Mouse (Mus musculus) right cerebral cortex, adult 18-20 months (tissue): Measurements from ENCODE around the gene Usp4.
"Not testable (repeated sequence)": the region's sequence is repeated elsewhere in the genome, so short reads cannot be mapped to it uniquely, and the experiment has no call there.

Experiments used
- DNase-seq: peaks from one replicate; pipeline ENCODE4 v3.0.0; 2022; ENCODE audit warnings: mixed read lengths

Gene Usp4

GRCm38 (mm10) chr9:108347540-108348289 is at the start of gene Usp4:
TSS of gene Usp4 (plus strand) at chr9:108347853.
- DNase-seq, result peak; percentile 88

GRCm38 (mm10) chr9:108301853-108302252 is 45.8 kb upstream of the Usp4 start:
- no peak for DNase-seq

DNA sequence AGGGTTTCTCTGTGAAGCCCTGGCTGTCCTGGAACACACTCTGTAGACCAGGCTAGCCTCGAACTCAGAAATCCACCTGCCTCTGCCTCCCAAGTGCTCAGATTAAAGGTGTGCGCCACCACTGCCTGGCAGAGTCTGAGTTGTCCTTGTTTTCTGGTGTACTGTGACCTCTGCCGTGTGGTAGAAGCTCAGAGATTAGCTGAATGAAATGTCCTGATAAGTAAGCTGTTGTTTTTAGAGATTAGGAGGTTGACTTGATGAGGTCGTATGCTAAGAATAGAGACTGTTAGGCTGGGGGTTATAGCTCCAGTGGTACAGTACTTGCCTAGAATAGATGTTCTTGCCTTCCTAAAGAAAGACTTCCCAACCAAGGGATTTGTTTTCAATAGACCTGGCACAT is 42.9 kb upstream of the Usp4 start:
- DNase-seq, result no peak

- DNase-seq, result no peak
Measured at GRCm38 (mm10) chr9:108305170-108305569, 42.5 kb upstream of the Usp4 start.

GRCm38 (mm10) chr9:108305629-108306520 is 41.8 kb upstream of the Usp4 start, which contains the start of the genes Rhoa and Tcta:
TSS of gene Rhoa (plus strand) at chr9:108306129.
TSS of gene Tcta (minus strand) at chr9:108306160.
- DNase-seq, result peak; percentile 100

- DNase-seq, result peak; percentile 62
Measured at GRCm38 (mm10) chr9:108306571-108306980, 41.1 kb upstream of the Usp4 start.

DNA sequence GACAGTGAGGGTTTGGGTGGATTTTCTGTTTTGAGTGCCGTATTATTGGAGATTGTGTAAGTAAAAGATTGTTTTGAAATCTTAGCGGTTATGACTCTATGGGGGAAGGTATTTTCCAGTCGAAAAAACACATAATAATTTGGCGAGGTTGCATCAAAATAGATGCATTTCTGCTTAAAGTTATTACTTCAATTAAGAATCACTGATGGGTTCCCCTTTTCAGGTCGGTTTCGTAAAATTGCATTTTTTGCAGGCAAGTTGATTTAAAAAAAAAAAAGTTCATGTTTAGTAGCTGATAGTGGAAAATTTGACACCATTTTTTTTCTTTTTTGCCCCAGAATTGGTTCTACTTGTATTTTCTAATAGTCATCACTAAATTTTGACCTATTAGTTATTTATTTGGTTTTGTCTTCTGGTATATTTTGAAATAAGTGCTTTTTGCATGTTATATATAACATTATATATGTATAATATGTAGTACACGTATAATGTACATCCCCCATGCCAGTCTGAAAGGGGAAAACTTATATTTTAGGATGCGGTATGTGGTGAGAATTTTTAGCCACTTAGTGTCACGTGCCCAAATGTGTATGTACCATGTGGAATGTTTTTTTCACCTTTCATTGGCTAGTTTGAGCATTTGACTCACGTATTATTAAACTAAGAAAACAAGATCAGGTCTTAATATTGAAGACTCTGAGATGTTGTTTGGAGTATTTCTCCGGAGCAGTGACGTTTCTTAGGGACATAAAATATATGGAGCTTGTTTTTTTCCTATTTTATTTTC is 40.4 kb upstream of the Usp4 start:
- DNase-seq, result no peak

DNA sequence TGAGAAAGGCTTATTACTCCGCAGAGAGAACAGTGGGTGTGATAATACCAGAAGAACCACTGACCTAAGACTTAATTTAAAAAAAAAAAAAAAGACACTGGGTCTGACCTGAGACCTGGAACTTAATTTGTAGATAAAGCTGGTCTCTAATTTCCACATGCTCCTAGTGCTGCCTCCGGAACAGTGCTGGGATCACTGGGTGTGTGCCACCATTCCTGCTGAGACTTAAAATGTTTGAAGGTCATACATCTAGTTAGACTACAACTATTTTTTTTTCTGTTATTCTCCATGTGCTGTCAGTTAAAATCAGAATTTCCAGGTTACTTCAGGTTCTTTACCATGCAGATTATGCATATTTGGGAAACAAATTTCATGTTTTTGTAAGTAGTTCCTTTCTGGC is 39.5 kb upstream of the Usp4 start:
- no peak for DNase-seq

GRCm38 (mm10) chr9:108317572-108317971 is 30.1 kb upstream of the Usp4 start:
- DNase-seq, result no peak

GRCm38 (mm10) chr9:108318462-108318861 is 29.2 kb upstream of the Usp4 start:
- no peak for DNase-seq

- not testable (repeated sequence) for DNase-seq
Measured at GRCm38 (mm10) chr9:108322054-108322453, 25.6 kb upstream of the Usp4 start.

DNA sequence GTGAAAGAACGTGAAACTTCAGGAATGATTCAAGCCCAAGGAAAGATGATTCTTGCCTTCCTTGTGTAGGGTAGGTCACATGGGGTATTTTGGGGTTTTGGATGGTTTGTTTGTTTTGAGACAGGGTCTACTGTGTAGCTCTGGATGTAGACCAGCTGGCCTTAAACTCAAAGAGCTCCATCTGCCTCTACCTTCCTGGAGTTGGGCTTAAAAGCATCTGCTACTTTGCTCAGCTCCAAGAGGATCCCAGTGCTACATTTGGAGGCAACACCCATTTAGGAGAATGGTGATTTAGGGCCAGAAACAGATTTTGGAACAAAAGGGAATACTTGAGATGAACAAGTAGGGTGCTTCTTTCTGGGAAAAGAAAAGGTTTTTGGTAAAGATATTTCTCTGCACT is 22.9 kb upstream of the Usp4 start:
- DNase-seq, result no peak

DNA sequence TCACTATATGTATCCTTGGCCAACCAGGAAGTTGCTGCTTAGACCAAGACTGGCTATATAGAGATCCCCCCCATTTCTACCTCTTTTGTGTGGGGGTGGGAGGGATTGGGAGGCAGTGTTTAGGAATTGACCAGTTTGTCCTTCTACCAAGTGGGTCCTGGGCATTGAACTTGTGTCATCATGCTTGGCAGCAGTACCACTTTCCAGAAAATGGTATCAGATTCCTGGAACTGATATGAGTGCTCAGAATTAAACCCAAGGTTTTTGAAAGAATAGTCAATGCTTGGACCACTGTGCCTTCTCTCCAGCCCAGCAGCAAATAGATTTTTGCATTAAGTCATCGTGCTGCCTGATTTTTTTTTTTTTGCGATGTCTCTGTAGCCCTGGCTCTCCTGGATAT is 21.8 kb upstream of the Usp4 start:
- no peak for DNase-seq

- DNase-seq, result no peak
Measured at GRCm38 (mm10) chr9:108337848-108338550, 9.7 kb upstream of the Usp4 start.

- no peak for DNase-seq
Measured at GRCm38 (mm10) chr9:108338551-108338885, 9.1 kb upstream of the Usp4 start.

DNA sequence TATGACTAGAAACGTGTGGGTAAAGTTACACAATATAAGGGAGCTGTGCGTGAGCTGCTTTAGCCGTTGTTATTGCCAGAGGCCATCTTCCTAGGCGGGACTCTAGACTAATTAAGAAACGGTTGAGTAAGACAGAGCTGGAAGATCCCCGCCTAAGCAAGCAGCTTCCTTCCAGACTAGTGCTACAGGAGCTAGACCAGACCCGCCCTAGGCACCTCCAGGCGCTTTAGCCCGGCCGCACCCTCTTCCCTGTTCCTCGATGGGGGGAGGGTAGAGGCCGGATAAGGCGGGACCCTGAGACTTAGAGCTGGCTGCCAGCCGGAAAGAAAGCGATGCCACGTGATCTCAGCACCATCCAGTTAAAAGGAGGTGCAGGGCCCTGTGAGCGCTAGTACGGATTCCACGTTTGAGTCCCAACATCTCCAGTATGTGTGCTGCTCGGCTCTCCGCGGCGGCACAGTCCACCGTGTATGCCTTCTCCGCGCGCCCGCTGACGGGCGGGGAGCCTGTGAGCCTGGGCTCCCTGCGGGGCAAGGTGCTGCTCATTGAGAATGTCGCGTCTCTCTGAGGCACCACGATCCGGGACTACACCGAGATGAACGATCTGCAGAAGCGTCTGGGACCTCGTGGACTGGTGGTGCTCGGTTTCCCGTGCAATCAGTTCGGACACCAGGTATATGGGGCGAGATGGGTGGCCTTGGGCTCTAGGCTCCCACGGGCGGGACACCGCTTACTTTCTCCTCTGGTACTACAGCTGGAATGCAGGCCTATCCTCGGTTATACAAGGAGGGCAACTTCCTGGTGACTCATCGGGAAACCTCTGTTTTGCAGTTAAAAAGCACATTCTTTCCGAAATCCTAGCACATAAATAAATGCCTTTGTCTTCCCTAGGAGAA is 8.5 kb upstream of the Usp4 start, which contains the start of gene Gpx1:
Gene Gpx1 (plus strand): TSS at position 18 of the 896 bp plus-strand sequence.
- peak; percentile 88 for DNase-seq

GRCm38 (mm10) chr9:108339886-108340257 is 7.8 kb upstream of the Usp4 start:
- no peak for DNase-seq

- DNase-seq, result no peak
Measured at GRCm38 (mm10) chr9:108340258-108341138, 7.2 kb upstream of the Usp4 start.

DNA sequence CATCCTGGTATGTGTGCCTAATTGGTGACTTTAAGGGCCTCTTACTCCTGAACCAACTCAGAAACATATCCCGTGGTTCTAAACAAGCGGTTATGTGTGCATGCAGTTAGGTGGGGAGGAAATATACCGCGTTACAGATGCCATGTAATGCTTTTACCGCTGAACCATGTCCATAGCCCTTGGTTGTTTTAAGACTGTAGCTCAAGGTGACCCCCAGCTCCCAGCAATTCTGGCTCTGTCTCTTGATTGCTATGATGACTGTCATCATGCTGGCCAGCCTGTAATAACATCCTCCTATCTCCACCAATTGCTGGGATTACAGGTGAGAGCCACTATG is 6.5 kb upstream of the Usp4 start:
- DNase-seq, result no peak

DNA sequence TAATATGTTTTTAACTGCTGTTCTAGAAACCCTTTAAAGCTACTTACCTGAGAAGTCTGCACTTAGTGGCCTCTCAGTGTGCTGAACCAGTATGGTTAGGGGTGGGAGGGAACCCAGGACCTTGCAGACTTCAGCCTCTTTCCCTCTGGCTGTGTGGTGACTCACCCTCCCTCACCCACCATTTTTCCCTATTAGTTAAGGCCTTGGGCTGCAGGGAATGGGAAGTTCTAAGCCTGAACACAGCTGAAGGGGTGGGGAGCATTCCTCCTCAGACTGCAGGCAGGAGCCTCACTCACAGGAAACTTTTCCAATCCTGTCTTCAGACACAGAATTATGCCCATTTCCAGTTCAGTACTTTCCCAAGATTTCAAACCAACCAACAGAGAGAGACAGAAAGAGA is 5.9 kb upstream of the Usp4 start:
- no peak for DNase-seq
